Mouse (Mus musculus) lung, embryonic 16.5 days (tissue): ENCODE measurements around the gene Serpina3m. TPM values are rescaled to one million over a fixed set of nuclear protein-coding genes. Genes with fewer than 3 reads are reported as not detected.
"Not testable (repeated sequence)": the region's sequence is repeated elsewhere in the genome, so short reads cannot be mapped to it uniquely, and the experiment has no call there.

Experiments
- ATAC-seq: fragments of 200-750 bp; cut with Nextera tagmentation; 2 replicates; pipeline ENCODE4 v1.8.0; 2017; ENCODE audit warnings: low read depth, mild to moderate bottlenecking, moderate library complexity
- H3K27ac ChIP-seq: fragments of 300-500 bp; sonication (generic); 2 replicates; pipeline ENCODE4 v1.5.1; 2014; ENCODE audit warnings: mild to moderate bottlenecking, control low read depth, low read length
- H3K27me3 ChIP-seq: fragments of 300-500 bp; sonication (generic); 2 replicates; pipeline ENCODE4 v1.6.1; 2014; ENCODE audit warnings: low read depth, low read length, mixed read lengths; ENCODE audit not compliant: control insufficient read depth, insufficient read depth
- H3K36me3 ChIP-seq: fragments of 300-500 bp; sonication (generic); 2 replicates; pipeline ENCODE4 v1.6.1; 2014; ENCODE audit warnings: low read length; ENCODE audit not compliant: control insufficient read depth, insufficient read depth
- H3K4me1 ChIP-seq: fragments of 300-500 bp; sonication (generic); replicated peaks from 2 replicates; pipeline ENCODE4 v1.6.1; 2014; ENCODE audit warnings: low read length, mixed read lengths; ENCODE audit not compliant: control insufficient read depth, insufficient read depth
- H3K4me2 ChIP-seq: fragments of 300-500 bp; sonication (generic); 2 replicates; pipeline ENCODE4 v1.6.1; 2014; ENCODE audit warnings: low read depth, low read length, control low read depth
- H3K4me3 ChIP-seq: fragments of 300-500 bp; sonication (generic); 2 replicates; pipeline ENCODE4 v1.5.1; 2014; ENCODE audit warnings: mild to moderate bottlenecking, low read length, control low read depth
- H3K9ac ChIP-seq: fragments of 300-500 bp; sonication (generic); 2 replicates; pipeline ENCODE4 v1.6.1; 2014; ENCODE audit warnings: low read length, control low read depth
- H3K9me3 ChIP-seq: fragments of 300-500 bp; sonication (generic); 2 replicates; pipeline ENCODE4 v1.6.1; 2016; ENCODE audit warnings: low read length; ENCODE audit not compliant: control insufficient read depth
- WGBS: fragments of 180-500 bp; shearing (Covaris S2); extraction: QIAGEN DNeasy Blood & Tissue Kit; methylation state at CpG from one replicate; pipeline ENCODE4 v1.1.7; 2014; 5-methylcytosine and 5-hydroxymethylcytosine counted together
- polyA plus RNA-seq: library from polyadenylated mRNA; unstranded; fragments of >200 nt; fragmentation: Nextera tagmentation; extraction: Ambion mirVana; gene quantifications from 2 replicates; pipeline ENCODE4 v1.2.1, GENCODE M21; 2015

Gene Serpina3m
- not detected in 2 replicates for polyA plus RNA-seq

- ATAC-seq, H3K36me3 ChIP-seq, H3K4me1 ChIP-seq, H3K27me3 ChIP-seq, H3K27ac ChIP-seq, H3K9me3 ChIP-seq, H3K4me3 ChIP-seq, H3K4me2 ChIP-seq, H3K9ac ChIP-seq: not testable (repeated sequence)
- 74% methylated on average over 3 of the region's 3 CpGs for WGBS
Observed at GRCm38 (mm10) chr12:104338226-104338625, at the start of gene Serpina3m, which contains the start of gene Serpina3k. Gene Serpina3m (plus strand): TSS chr12:104338486. Gene Serpina3k (plus strand): TSS chr12:104338486.

GRCm38 (mm10) chr12:104289872-104290271 lies 48.4 kb upstream of the Serpina3m start:
- H3K4me3 ChIP-seq = no peak overlapping the region
- H3K9me3 ChIP-seq = no peaks in the 10 kb centered on the region
- no peak overlapping the region for H3K9ac ChIP-seq
- no peak for ATAC-seq
- H3K4me2 ChIP-seq = no peak overlapping the region
- H3K27ac ChIP-seq = no peak overlapping the region
- no peaks in the 10 kb centered on the region for H3K27me3 ChIP-seq
- no peaks in the 10 kb centered on the region for H3K4me1 ChIP-seq
- no peaks in the 10 kb centered on the region for H3K36me3 ChIP-seq
- WGBS = 22% methylated on average over 4 of the region's 4 CpGs

GRCm38 (mm10) chr12:104293963-104294362 lies 44.3 kb upstream of the Serpina3m start:
- no peaks in the 10 kb centered on the region for H3K4me1 ChIP-seq
- 90% methylated on average over 2 of the region's 2 CpGs for WGBS
- H3K4me2 ChIP-seq = no peak overlapping the region
- no peaks in the 10 kb centered on the region for H3K36me3 ChIP-seq
- H3K27me3 ChIP-seq = no peaks in the 10 kb centered on the region
- ATAC-seq = no peak
- no peak overlapping the region for H3K4me3 ChIP-seq
- no peak overlapping the region for H3K27ac ChIP-seq
- no peak overlapping the region for H3K9ac ChIP-seq
- no peaks in the 10 kb centered on the region for H3K9me3 ChIP-seq

GRCm38 (mm10) chr12:104298049-104298448 lies 40.2 kb upstream of the Serpina3m start:
- H3K27me3 ChIP-seq = no peaks in the 10 kb centered on the region
- no peaks in the 10 kb centered on the region for H3K36me3 ChIP-seq
- H3K9ac ChIP-seq = no peak overlapping the region
- no peak for ATAC-seq
- H3K27ac ChIP-seq = no peak overlapping the region
- no peak overlapping the region for H3K4me3 ChIP-seq
- no peaks in the 10 kb centered on the region for H3K9me3 ChIP-seq
- H3K4me2 ChIP-seq = no peak overlapping the region
- no peaks in the 10 kb centered on the region for H3K4me1 ChIP-seq
- 87% methylated on average over 2 of the region's 2 CpGs for WGBS

GRCm38 (mm10) chr12:104305991-104306390 lies 32.3 kb upstream of the Serpina3m start:
- Histone ChIP-seq H3K9ac (no peak overlapping the region), H3K4me2 (no peak overlapping the region), H3K27ac (no peak overlapping the region), H3K27me3 (no peaks in the 10 kb centered on the region), H3K4me3 (no peak overlapping the region), H3K9me3 (no peaks in the 10 kb centered on the region; the same call in 1 of the 2 replicates), H3K4me1 (no peaks in the 10 kb centered on the region), H3K36me3 (no peaks in the 10 kb centered on the region)
- ATAC-seq = no peak
- 68% methylated on average over 4 of the region's 4 CpGs for WGBS

GRCm38 (mm10) chr12:104314253-104314652 lies 24.0 kb upstream of the Serpina3m start, which contains the start of gene Serpina3j:
Gene Serpina3j (plus strand): TSS chr12:104314553.
- Histone ChIP-seq H3K9ac (no peak within 1 kb of the TSS), H3K4me2 (no peak within 1 kb of the TSS), H3K36me3 (no peaks in the 10 kb centered on the region), H3K4me3 (no peak within 1 kb of the TSS), H3K27me3 (no peaks in the 10 kb centered on the region), H3K4me1 (no peaks in the 10 kb centered on the region), H3K27ac (no peak within 1 kb of the TSS), H3K9me3 (peaks cover 3% of the 10 kb centered on the region; the same call in 1 of the 2 replicates)
- no peak for ATAC-seq
- WGBS = 71% methylated on average over 1 of the region's 1 CpGs

- H3K4me1 ChIP-seq = no peaks in the 10 kb centered on the region
- WGBS = 0% methylated on average over 1 of the region's 1 CpGs
- 0 out of 2 replicates have a peak, but pooled peaks cover 3% of the 10 kb centered on the region for H3K9me3 ChIP-seq
- no peaks in the 10 kb centered on the region for H3K36me3 ChIP-seq
- no peaks in the 10 kb centered on the region for H3K27me3 ChIP-seq
- ATAC-seq = peak; percentile 91
- H3K4me2 ChIP-seq = no peak overlapping the region
- no peak overlapping the region for H3K27ac ChIP-seq
- no peak overlapping the region for H3K4me3 ChIP-seq
- H3K9ac ChIP-seq = no peak overlapping the region
Observed at GRCm38 (mm10) chr12:104322454-104322853, 15.8 kb upstream of the Serpina3m start.

GRCm38 (mm10) chr12:104331701-104332100 lies 6.6 kb upstream of the Serpina3m start:
- H3K27ac ChIP-seq = no peak overlapping the region

GRCm38 (mm10) chr12:104336873-104337272 lies 1.4 kb upstream of the Serpina3m start:
- not testable (repeated sequence) for H3K27ac ChIP-seq, H3K4me3 ChIP-seq, H3K9me3 ChIP-seq, H3K4me2 ChIP-seq, H3K9ac ChIP-seq, H3K4me1 ChIP-seq, H3K27me3 ChIP-seq, H3K36me3 ChIP-seq, ATAC-seq

More at GRCm38 (mm10) chr12:104331701-104332100, 6.6 kb upstream of the Serpina3m start:
- no peak overlapping the region for H3K4me2 ChIP-seq
- no peaks in the 10 kb centered on the region for H3K4me1 ChIP-seq
- no peaks in the 10 kb centered on the region for H3K27me3 ChIP-seq
- no peak overlapping the region for H3K4me3 ChIP-seq
- H3K9ac ChIP-seq = no peak overlapping the region
- no peaks in the 10 kb centered on the region for H3K36me3 ChIP-seq
- H3K9me3 ChIP-seq = no peaks in the 10 kb centered on the region
- WGBS = 59% methylated on average over 1 of the region's 1 CpGs
- ATAC-seq = no peak

- no peaks in the 10 kb centered on the region for H3K27me3 ChIP-seq
- 92% methylated on average over 3 of the region's 3 CpGs for WGBS
- H3K4me3 ChIP-seq = no peak overlapping the region
- no peak for ATAC-seq
- H3K9me3 ChIP-seq = no peaks in the 10 kb centered on the region
- no peaks in the 10 kb centered on the region for H3K4me1 ChIP-seq
- H3K4me2 ChIP-seq = no peak overlapping the region
- no peak overlapping the region for H3K27ac ChIP-seq
- H3K36me3 ChIP-seq = no peaks in the 10 kb centered on the region
- H3K9ac ChIP-seq = no peak overlapping the region
Observed at GRCm38 (mm10) chr12:104338705-104339104, 419 bp downstream of the Serpina3m start.
